Mouse (Mus musculus) cerebellum, adult 2 months (tissue): ENCODE results near the gene Tspan5. TPM values are rescaled to one million over a fixed set of nuclear protein-coding genes. Genes with fewer than 3 reads are reported as not detected.

ENCODE experiments used
- DNase-seq, 2 experiments: peaks; one replicate each; pipeline ENCODE4 v3.0.0; 2021
- H3K27ac ChIP-seq: fragments of 200-500 bp; 2 replicates; pipeline ENCODE4 v1.5.1; 2012; ENCODE audit warnings: low read length, control low read depth, inconsistent platforms; ENCODE audit not compliant: insufficient read depth
- H3K27me3 ChIP-seq: fragments of 200-500 bp; 2 replicates; pipeline ENCODE4 v1.6.1; 2012; ENCODE audit warnings: inconsistent platforms, mild to moderate bottlenecking, low read length, moderate library complexity; ENCODE audit not compliant: control insufficient read depth, insufficient read depth
- H3K4me1 ChIP-seq: fragments of 200-500 bp; 2 replicates; pipeline ENCODE4 v1.6.1; 2011; ENCODE audit warnings: low read length; ENCODE audit not compliant: control insufficient read depth, insufficient read depth
- H3K4me3 ChIP-seq: fragments of 200-500 bp; replicated peaks from 2 replicates; pipeline ENCODE3; 2011; ENCODE audit warnings: mild to moderate bottlenecking, low read depth, low read length, control low read depth; ENCODE audit not compliant: insufficient read depth
- CTCF ChIP-seq: fragments of 200-500 bp; IDR thresholded peaks from 2 replicates; pipeline ENCODE4 v1.5.1; 2011; ENCODE audit warnings: low read depth, mild to moderate bottlenecking, control low read depth, low read length, moderate library complexity, borderline replicate concordance; ENCODE audit not compliant: insufficient read depth
- POLR2A ChIP-seq: fragments of 200-500 bp; IDR thresholded peaks from 2 replicates; pipeline ENCODE4 v1.6.1; 2011; ENCODE audit warnings: low read length, control low read depth, borderline replicate concordance; ENCODE audit not compliant: insufficient read depth
- WGBS: fragments of 180-500 bp; shearing (Covaris S2); methylation state at CpG from one replicate; pipeline ENCODE4 v1.1.7; 2018; 5-methylcytosine and 5-hydroxymethylcytosine counted together
- polyA plus RNA-seq: library from polyadenylated mRNA; depleted of rRNA; stranded (reverse); fragments of >200 nt; gene quantifications from 2 replicates; pipeline ENCODE4 v1.2.3, GENCODE M21; 2012

The Tspan5 gene
- polyA plus RNA-seq, 1 experiment: 166 TPM

GRCm38 (mm10) chr3:138832827-138833517 is 91.0 kb downstream of the Tspan5 start:
- peaks cover 33% of the 10 kb centered on the region for H3K4me1 ChIP-seq
- no peak for TF ChIP-seq CTCF
- TF ChIP-seq POLR2A: no peak
- H3K27me3 ChIP-seq: no peaks in the 10 kb centered on the region
- DNase-seq: peak; percentile 54 to 71
- H3K4me3 ChIP-seq: no peak overlapping the region
- H3K27ac ChIP-seq: peak overlapping the region; percentile 51
- WGBS: 16% methylated on average over 9 of the region's 9 CpGs

GRCm38 (mm10) chr3:138834174-138834573 is 92.2 kb downstream of the Tspan5 start:
- DNase-seq: peak in 1 of 2 experiments; percentile 61
- peak overlapping the region; percentile 3; the same call in 1 of the 2 replicates for H3K27ac ChIP-seq

DNA sequence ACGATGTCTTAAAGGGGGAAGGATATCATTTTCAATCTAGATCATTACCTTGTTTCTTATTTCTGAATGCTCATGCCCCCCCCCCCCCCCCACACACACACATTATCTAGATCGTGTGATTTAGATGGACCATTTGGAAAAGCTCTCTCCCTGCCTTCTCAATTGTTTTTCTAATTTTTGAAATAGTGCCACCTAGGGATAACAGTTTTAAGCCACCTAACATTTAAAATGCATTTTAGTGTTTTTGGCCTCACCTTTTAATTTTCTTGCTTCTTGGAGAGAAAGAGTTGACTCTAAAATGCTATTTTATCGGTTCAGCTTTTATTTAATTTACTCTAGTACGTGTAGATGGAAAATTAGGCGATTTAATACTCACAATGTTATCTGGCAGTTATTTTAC is 94.9 kb downstream of the Tspan5 start:
- no peak for DNase-seq
- H3K27me3 ChIP-seq: no peaks in the 10 kb centered on the region
- H3K4me3 ChIP-seq: no peak overlapping the region
- no peak overlapping the region for H3K27ac ChIP-seq
- peaks cover 50% of the 10 kb centered on the region for H3K4me1 ChIP-seq
- no peak for TF ChIP-seq POLR2A
- TF ChIP-seq CTCF: no peak
- WGBS: 75% methylated on average over 5 of the region's 5 CpGs

More at GRCm38 (mm10) chr3:138834174-138834573, 92.2 kb downstream of the Tspan5 start:
- TF ChIP-seq POLR2A (no peak), CTCF (no peak)
- Histone ChIP-seq H3K4me3 (no peak overlapping the region), H3K4me1 (peaks cover 33% of the 10 kb centered on the region), H3K27me3 (no peaks in the 10 kb centered on the region)
- 23% methylated on average over 11 of the region's 11 CpGs for WGBS

DNA sequence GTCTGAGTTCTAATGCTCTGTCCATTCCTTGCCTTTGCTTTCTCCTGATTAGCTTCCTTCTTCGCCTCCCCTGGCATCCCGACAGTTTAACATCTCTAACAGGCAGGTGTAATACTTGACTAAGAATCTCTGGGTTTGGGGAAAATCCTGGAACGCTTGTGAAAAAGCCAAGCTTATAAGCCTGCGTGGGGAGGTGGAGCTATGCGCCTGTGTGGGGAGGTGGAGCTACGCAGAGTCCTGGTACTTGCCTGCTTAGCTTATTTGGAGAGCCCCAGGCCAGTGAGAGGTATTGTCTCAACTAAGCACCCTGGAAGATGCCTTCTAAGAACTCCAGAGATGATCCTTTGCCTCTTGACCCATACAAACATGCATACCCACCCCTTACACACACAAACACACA is 95.7 kb downstream of the Tspan5 start:
- DNase-seq: no peak
- TF ChIP-seq CTCF (no peak), POLR2A (no peak)
- Histone ChIP-seq H3K27ac (no peak overlapping the region), H3K4me3 (no peak overlapping the region), H3K27me3 (no peaks in the 10 kb centered on the region), H3K4me1 (peaks cover 48% of the 10 kb centered on the region)
- 89% methylated on average over 6 of the region's 6 CpGs for WGBS

DNA sequence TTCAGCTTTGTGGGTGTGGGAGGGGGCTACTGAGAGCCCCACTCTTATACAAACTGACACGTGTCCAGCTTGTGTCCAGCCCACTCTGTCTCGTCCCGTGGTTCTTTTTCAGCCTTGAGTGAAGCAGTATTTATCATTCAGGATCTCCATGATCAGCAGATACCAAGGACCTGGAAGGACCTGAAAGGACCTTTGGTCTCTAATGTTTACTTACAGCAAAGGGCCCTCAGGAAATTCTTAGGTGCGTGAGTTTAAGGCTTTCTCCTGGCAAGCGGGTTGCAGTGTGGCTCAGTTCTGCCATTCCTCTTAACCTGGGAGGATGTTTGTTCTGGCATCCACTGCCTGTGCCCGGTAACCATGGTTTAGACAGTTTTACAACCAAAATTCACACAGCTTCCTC is 97.7 kb downstream of the Tspan5 start:
- 66% methylated on average over 6 of the region's 6 CpGs for WGBS
- H3K4me1 ChIP-seq: peaks cover 45% of the 10 kb centered on the region
- no peaks in the 10 kb centered on the region for H3K27me3 ChIP-seq
- H3K27ac ChIP-seq: no peak overlapping the region
- DNase-seq: no peak
- TF ChIP-seq CTCF (no peak), POLR2A (no peak)
- H3K4me3 ChIP-seq: no peak overlapping the region

DNA sequence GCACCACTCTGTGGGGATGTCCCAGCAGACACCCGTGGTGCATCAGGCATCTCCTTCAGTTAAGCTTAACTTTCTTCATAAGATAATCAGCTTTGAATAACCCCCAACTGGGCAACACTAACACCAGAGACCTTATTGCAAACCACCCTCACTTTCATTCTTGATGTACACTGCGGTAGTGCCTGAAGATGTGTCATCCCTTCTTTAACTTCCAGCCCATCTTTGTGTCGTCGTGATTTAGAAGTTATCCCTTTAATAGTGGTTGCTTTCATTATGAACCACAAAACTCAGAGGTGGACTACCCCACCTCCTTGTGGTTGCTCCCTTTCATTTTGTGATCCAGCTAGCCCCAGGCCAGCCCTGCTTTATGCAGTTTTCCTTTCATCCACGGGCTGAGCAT is 99.3 kb downstream of the Tspan5 start:
- Histone ChIP-seq H3K27ac (no peak overlapping the region), H3K4me3 (no peak overlapping the region), H3K4me1 (peaks cover 36% of the 10 kb centered on the region), H3K27me3 (no peaks in the 10 kb centered on the region)
- DNase-seq: no peak
- 39% methylated on average over 5 of the region's 5 CpGs for WGBS
- TF ChIP-seq POLR2A: no peak
- TF ChIP-seq CTCF: no peak

DNA sequence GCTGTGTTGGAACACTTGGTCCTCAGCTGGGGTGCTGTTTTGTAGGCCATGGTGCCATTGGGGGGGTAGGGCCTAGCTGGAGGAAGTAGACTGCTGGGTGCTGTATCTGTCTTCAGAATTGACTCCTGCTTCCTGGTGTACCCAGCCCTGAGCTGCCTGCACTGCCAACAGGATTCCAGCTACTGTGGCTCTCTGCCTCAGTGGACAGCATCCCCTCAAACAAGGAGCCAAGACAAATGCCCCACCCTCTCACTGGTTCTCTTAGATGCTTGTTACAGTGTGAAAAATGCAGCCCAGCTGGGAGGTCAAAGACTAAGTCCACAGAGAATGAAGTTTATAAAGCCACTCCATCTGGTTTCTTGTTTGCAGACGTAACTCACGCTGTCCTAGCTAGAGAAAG is 101.2 kb downstream of the Tspan5 start:
- H3K4me1 ChIP-seq: peaks cover 32% of the 10 kb centered on the region
- no peaks in the 10 kb centered on the region for H3K27me3 ChIP-seq
- H3K4me3 ChIP-seq: no peak overlapping the region
- peak overlapping the region; percentile 11; the same call in 1 of the 2 replicates for H3K27ac ChIP-seq
- 82% methylated on average over 2 of the region's 2 CpGs for WGBS
- DNase-seq: no peak
- TF ChIP-seq POLR2A: no peak
- TF ChIP-seq CTCF: no peak

DNA sequence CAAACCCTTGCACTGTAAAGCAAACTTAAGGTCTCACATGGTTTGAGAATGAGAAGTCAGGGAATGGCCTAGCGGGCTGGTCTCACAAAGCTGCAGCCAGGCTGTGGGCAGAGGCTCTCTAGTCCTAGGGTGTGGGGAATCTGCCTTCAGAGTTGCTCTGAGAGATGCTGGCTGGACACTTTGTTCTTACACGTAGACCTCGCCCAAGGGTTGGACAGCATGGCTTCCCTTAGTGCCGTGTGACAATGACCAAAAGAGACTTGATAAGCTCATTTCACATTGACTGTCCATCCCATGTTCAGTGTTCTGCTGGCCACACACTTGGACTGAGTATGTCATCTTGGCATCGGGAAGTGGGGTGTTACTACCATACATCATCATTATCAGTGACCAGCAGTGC is 101.6 kb downstream of the Tspan5 start:
- Histone ChIP-seq H3K4me1 (peaks cover 32% of the 10 kb centered on the region), H3K4me3 (no peak overlapping the region), H3K27ac (no peak overlapping the region), H3K27me3 (no peaks in the 10 kb centered on the region)
- WGBS: 74% methylated on average over 5 of the region's 5 CpGs
- DNase-seq: no peak
- TF ChIP-seq CTCF: no peak
- no peak for TF ChIP-seq POLR2A
